Mouse (Mus musculus) midbrain, embryonic 12.5 days (tissue): ENCODE results near the gene Srsf5. TPM values are rescaled to one million over a fixed set of nuclear protein-coding genes. Genes with fewer than 3 reads are reported as not detected.
"Not testable (repeated sequence)": the region's sequence is repeated elsewhere in the genome, so short reads cannot be mapped to it uniquely, and the experiment has no call there.

ENCODE experiments used
- ATAC-seq: fragments of 200-750 bp; cut with Nextera tagmentation; 2 replicates; pipeline ENCODE4 v1.8.0; 2017; ENCODE audit warnings: low read depth, moderate TSS enrichment, moderate library complexity; ENCODE audit not compliant: low FRiP score
- H3K27ac ChIP-seq: fragments of 300-500 bp; sonication (generic); replicated peaks from 2 replicates; pipeline ENCODE4 v1.5.1; 2016; ENCODE audit warnings: mild to moderate bottlenecking
- H3K27me3 ChIP-seq: fragments of 300-500 bp; sonication (generic); 2 replicates; pipeline ENCODE4 v1.6.1; 2016; ENCODE audit warnings: mild to moderate bottlenecking
- H3K36me3 ChIP-seq: fragments of 300-500 bp; sonication (generic); 2 replicates; pipeline ENCODE4 v1.6.1; 2016
- H3K4me1 ChIP-seq: fragments of 300-500 bp; sonication (generic); 2 replicates; pipeline ENCODE4 v1.6.1; 2016
- H3K4me2 ChIP-seq: fragments of 300-500 bp; sonication (generic); replicated peaks from 2 replicates; pipeline ENCODE4 v1.6.1; 2016; ENCODE audit warnings: mild to moderate bottlenecking, moderate library complexity
- H3K4me3 ChIP-seq: fragments of 300-500 bp; sonication (generic); 2 replicates; pipeline ENCODE4 v1.5.1; 2016; ENCODE audit warnings: mild to moderate bottlenecking
- H3K9ac ChIP-seq: fragments of 300-500 bp; sonication (generic); replicated peaks from 2 replicates; pipeline ENCODE4 v1.6.1; 2016; ENCODE audit warnings: mild to moderate bottlenecking, moderate library complexity
- H3K9me3 ChIP-seq: fragments of 300-500 bp; sonication (generic); 2 replicates; pipeline ENCODE4 v1.6.1; 2016; ENCODE audit warnings: mild to moderate bottlenecking
- WGBS: fragments of 180-500 bp; shearing (Covaris S2); methylation state at CpG from one replicate; pipeline ENCODE4 v1.1.7; 2016; 5-methylcytosine and 5-hydroxymethylcytosine counted together
- polyA plus RNA-seq: library from polyadenylated mRNA; unstranded; fragments of >200 nt; fragmentation: Nextera tagmentation; extraction: Ambion mirVana; gene quantifications from 2 replicates; pipeline ENCODE4 v1.2.1, GENCODE M21; 2016

The Srsf5 gene
- polyA plus RNA-seq, 1 experiment from 2014 or later = 611 TPM

- no peaks in the 10 kb centered on the region for H3K27me3 ChIP-seq
- no peaks in the 10 kb centered on the region for H3K9me3 ChIP-seq
- no peak overlapping the region for H3K4me3 ChIP-seq
- no peak overlapping the region for H3K9ac ChIP-seq
- no peaks in the 10 kb centered on the region for H3K4me1 ChIP-seq
- H3K27ac ChIP-seq = no peak overlapping the region
- no peak overlapping the region for H3K4me2 ChIP-seq
- H3K36me3 ChIP-seq = no peaks in the 10 kb centered on the region
- WGBS = 87% methylated on average over 3 of the region's 3 CpGs
- no peak for ATAC-seq
These were observed 13.7 kb upstream of the Srsf5 start for GRCm38 (mm10) chr12:80931402-80932140.

GRCm38 (mm10) chr12:80932865-80933264 is 12.4 kb upstream of the Srsf5 start:
- ATAC-seq = no peak
- no peak overlapping the region for H3K9ac ChIP-seq
- H3K36me3 ChIP-seq = no peaks in the 10 kb centered on the region
- WGBS = 100% methylated on average over 1 of the region's 1 CpGs
- no peak overlapping the region for H3K27ac ChIP-seq
- H3K9me3 ChIP-seq = no peaks in the 10 kb centered on the region
- H3K4me2 ChIP-seq = no peak overlapping the region
- no peaks in the 10 kb centered on the region for H3K27me3 ChIP-seq
- no peaks in the 10 kb centered on the region for H3K4me1 ChIP-seq
- H3K4me3 ChIP-seq = no peak overlapping the region

GRCm38 (mm10) chr12:80936751-80937150 is 8.6 kb upstream of the Srsf5 start:
- no peaks in the 10 kb centered on the region for H3K4me1 ChIP-seq
- H3K36me3 ChIP-seq = no peaks in the 10 kb centered on the region
- H3K9me3 ChIP-seq = no peaks in the 10 kb centered on the region
- no peak overlapping the region for H3K4me3 ChIP-seq
- ATAC-seq = no peak
- H3K27ac ChIP-seq = no peak overlapping the region
- H3K9ac ChIP-seq = no peak overlapping the region
- WGBS = 78% methylated on average over 2 of the region's 2 CpGs
- H3K27me3 ChIP-seq = no peaks in the 10 kb centered on the region
- no peak overlapping the region for H3K4me2 ChIP-seq

- H3K9ac ChIP-seq = no peak overlapping the region
- ATAC-seq = no peak
- H3K27ac ChIP-seq = no peak overlapping the region
- no peaks in the 10 kb centered on the region for H3K36me3 ChIP-seq
- H3K27me3 ChIP-seq = no peaks in the 10 kb centered on the region
- 86% methylated on average over 9 of the region's 9 CpGs for WGBS
- no peak overlapping the region for H3K4me2 ChIP-seq
- H3K4me1 ChIP-seq = no peaks in the 10 kb centered on the region
- H3K4me3 ChIP-seq = no peak overlapping the region
- H3K9me3 ChIP-seq = no peaks in the 10 kb centered on the region
These were observed 7.8 kb upstream of the Srsf5 start for GRCm38 (mm10) chr12:80937331-80938029.

GRCm38 (mm10) chr12:80938642-80939041 is 6.7 kb upstream of the Srsf5 start:
- ATAC-seq = no peak
- Histone ChIP-seq H3K27ac (no peak overlapping the region), H3K4me1 (no peaks in the 10 kb centered on the region), H3K4me3 (no peak overlapping the region), H3K9ac (no peak overlapping the region), H3K4me2 (no peak overlapping the region), H3K27me3 (no peaks in the 10 kb centered on the region), H3K9me3 (no peaks in the 10 kb centered on the region), H3K36me3 (no peaks in the 10 kb centered on the region)
- 78% methylated on average over 5 of the region's 5 CpGs for WGBS

GRCm38 (mm10) chr12:80939165-80939564 is 6.1 kb upstream of the Srsf5 start:
- Histone ChIP-seq H3K9me3 (no peaks in the 10 kb centered on the region), H3K4me2 (no peak overlapping the region), H3K4me1 (no peaks in the 10 kb centered on the region), H3K27me3 (no peaks in the 10 kb centered on the region), H3K9ac (no peak overlapping the region), H3K27ac (no peak overlapping the region), H3K4me3 (no peak overlapping the region), H3K36me3 (no peaks in the 10 kb centered on the region)
- WGBS = 79% methylated on average over 4 of the region's 4 CpGs
- no peak for ATAC-seq

GRCm38 (mm10) chr12:80941886-80942285 is 3.4 kb upstream of the Srsf5 start:
- 95% methylated on average over 3 of the region's 3 CpGs for WGBS
- H3K9me3 ChIP-seq = no peaks in the 10 kb centered on the region
- H3K4me1 ChIP-seq = peaks cover 6% of the 10 kb centered on the region
- no peak overlapping the region for H3K4me3 ChIP-seq
- peaks cover 3% of the 10 kb centered on the region; the same call in 1 of the 2 replicates for H3K36me3 ChIP-seq
- no peak overlapping the region for H3K9ac ChIP-seq
- no peak overlapping the region for H3K4me2 ChIP-seq
- H3K27ac ChIP-seq = no peak overlapping the region
- ATAC-seq = no peak
- H3K27me3 ChIP-seq = no peaks in the 10 kb centered on the region

GRCm38 (mm10) chr12:80943395-80943794 is 1.9 kb upstream of the Srsf5 start:
- Histone ChIP-seq H3K4me2 (no peak overlapping the region), H3K9me3 (no peaks in the 10 kb centered on the region), H3K27me3 (no peaks in the 10 kb centered on the region), H3K27ac (no peak overlapping the region), H3K4me1 (peaks cover 10% of the 10 kb centered on the region), H3K9ac (no peak overlapping the region), H3K4me3 (no peak overlapping the region), H3K36me3 (peaks cover 16% of the 10 kb centered on the region)
- WGBS = 86% methylated on average over 3 of the region's 3 CpGs
- no peak for ATAC-seq

- no peak overlapping the region for H3K4me2 ChIP-seq
- no peak overlapping the region for H3K9ac ChIP-seq
- H3K9me3 ChIP-seq = no peaks in the 10 kb centered on the region
- H3K36me3 ChIP-seq = peaks cover 22% of the 10 kb centered on the region
- peaks cover 10% of the 10 kb centered on the region for H3K4me1 ChIP-seq
- H3K4me3 ChIP-seq = no peak overlapping the region
- H3K27me3 ChIP-seq = no peaks in the 10 kb centered on the region
- no peak overlapping the region for H3K27ac ChIP-seq
- 96% methylated on average over 4 of the region's 4 CpGs for WGBS
- ATAC-seq = no peak
These were observed 1.1 kb upstream of the Srsf5 start for GRCm38 (mm10) chr12:80944204-80944603.

GRCm38 (mm10) chr12:80944963-80945333 is 356 bp upstream of the Srsf5 start:
- peak; percentile 45 for ATAC-seq
- 1% methylated on average over 9 of the region's 9 CpGs for WGBS
- not testable (repeated sequence) for H3K4me1 ChIP-seq, H3K27me3 ChIP-seq, H3K9ac ChIP-seq, H3K9me3 ChIP-seq
- Histone ChIP-seq H3K4me2 (peak overlapping the region; percentile 41), H3K27ac (0 out of 2 replicates have a peak overlapping the region, but pooled peaks have one; percentile 21), H3K4me3 (peak overlapping the region; percentile 98), H3K36me3 (peaks cover 28% of the 10 kb centered on the region)

- Histone ChIP-seq H3K4me2 (peak overlapping the region; percentile 59), H3K4me1 (peaks cover 10% of the 10 kb centered on the region), H3K36me3 (peaks cover 33% of the 10 kb centered on the region), H3K9ac (peak overlapping the region; percentile 92), H3K9me3 (no peaks in the 10 kb centered on the region), H3K4me3 (peak overlapping the region; percentile 98), H3K27me3 (no peaks in the 10 kb centered on the region), H3K27ac (peak overlapping the region; percentile 91)
- WGBS = under 1% methylated on average over 47 of the region's 47 CpGs
- peak; percentile 94 for ATAC-seq
These were observed 672 bp downstream of the Srsf5 start for GRCm38 (mm10) chr12:80945996-80946355.

- Histone ChIP-seq H3K4me1 (peaks cover 10% of the 10 kb centered on the region), H3K36me3 (peaks cover 54% of the 10 kb centered on the region), H3K4me2 (no peak overlapping the region), H3K9ac (no peak overlapping the region), H3K4me3 (no peak overlapping the region), H3K9me3 (no peaks in the 10 kb centered on the region), H3K27ac (no peak overlapping the region), H3K27me3 (no peaks in the 10 kb centered on the region)
- ATAC-seq = no peak
- 95% methylated on average over 18 of the region's 18 CpGs for WGBS
These were observed 2.9 kb downstream of the Srsf5 start for GRCm38 (mm10) chr12:80948202-80948601.
